Mouse (Mus musculus) myocyte (in vitro differentiated cells): ENCODE data around the gene Ccdc171. TPM values are rescaled to one million over a fixed set of nuclear protein-coding genes. Genes with fewer than 3 reads are reported as not detected.

Experiments
- H3K27me3 ChIP-seq: one replicate; pipeline ENCODE4 v1.6.1; 2011; ENCODE audit not compliant: control insufficient read depth, insufficient read depth, insufficient read length
- H3K36me3 ChIP-seq: one replicate; pipeline ENCODE4 v1.6.1; 2011; ENCODE audit not compliant: control insufficient read depth, insufficient read depth
- H3K4me2 ChIP-seq: one replicate; pipeline ENCODE4 v1.6.1; 2011; ENCODE audit warnings: low read depth, control low read depth
- H3K4me3 ChIP-seq: one replicate; pipeline ENCODE4 v1.5.1; 2011; ENCODE audit warnings: mild to moderate bottlenecking, control low read depth, moderate library complexity
- H3K79me2 ChIP-seq: one replicate; pipeline ENCODE4 v1.6.1; 2011; ENCODE audit not compliant: control insufficient read depth, insufficient read depth
- H3ac ChIP-seq: one replicate; pipeline ENCODE4 v1.6.1; 2011; ENCODE audit not compliant: control insufficient read depth, insufficient read length
- CEBPB ChIP-seq: IDR thresholded peaks from 2 replicates; pipeline ENCODE4 v1.6.1; 2011; ENCODE audit warnings: mild to moderate bottlenecking, moderate library complexity; ENCODE audit not compliant: poor library complexity, insufficient read depth, severe bottlenecking
- E2F4 ChIP-seq: IDR thresholded peaks from one replicate; pipeline ENCODE4 v1.6.1; 2011; ENCODE audit warnings: mild to moderate bottlenecking, control low read depth, moderate library complexity; ENCODE audit not compliant: insufficient read depth
- MAX ChIP-seq: IDR thresholded peaks from one replicate; pipeline ENCODE4 v1.6.1; 2011; ENCODE audit warnings: low read depth, mild to moderate bottlenecking, control low read depth
- MYOD1 ChIP-seq, 3 experiments: IDR thresholded peaks; one replicate each; pipeline ENCODE4 v1.6.1; 2011; ENCODE audit warnings: control low read depth in 2 of 3, low read depth in 2 of 3, mild to moderate bottlenecking in 2 of 3, moderate library complexity in 1 of 3; ENCODE audit not compliant: insufficient read length in 2 of 3, control insufficient read depth in 1 of 3
- MYOG ChIP-seq, 3 experiments: IDR thresholded peaks; one replicate each; pipeline ENCODE4 v1.6.1; 2011; ENCODE audit warnings: control low read depth in 2 of 3, low read depth in 2 of 3, mild to moderate bottlenecking in 2 of 3; ENCODE audit not compliant: insufficient read length in 2 of 3, control insufficient read depth in 1 of 3, insufficient read depth in 1 of 3
- POLR2A ChIP-seq: IDR thresholded peaks from one replicate; pipeline ENCODE4 v1.6.1; 2011; ENCODE audit warnings: low read depth, mild to moderate bottlenecking, control low read depth, moderate library complexity; ENCODE audit not compliant: insufficient read length
- POLR2AphosphoS2 ChIP-seq: IDR thresholded peaks from one replicate; pipeline ENCODE4 v1.6.1; 2011; ENCODE audit warnings: low read depth, control low read depth; ENCODE audit not compliant: insufficient read length
- REST ChIP-seq: IDR thresholded peaks from one replicate; pipeline ENCODE4 v1.6.1; 2011; ENCODE audit warnings: mild to moderate bottlenecking, control low read depth, moderate library complexity; ENCODE audit not compliant: insufficient read depth, insufficient read length
- SRF ChIP-seq: IDR thresholded peaks from one replicate; pipeline ENCODE4 v1.6.1; 2011; ENCODE audit warnings: low read depth; ENCODE audit not compliant: control insufficient read depth, insufficient read length
- TCF12 ChIP-seq: IDR thresholded peaks from one replicate; pipeline ENCODE4 v1.6.1; 2011; ENCODE audit warnings: mild to moderate bottlenecking, control low read depth; ENCODE audit not compliant: poor library complexity, insufficient read depth, severe bottlenecking
- TCF3 ChIP-seq: IDR thresholded peaks from one replicate; pipeline ENCODE4 v1.6.1; 2011; ENCODE audit warnings: low read depth, control low read depth; ENCODE audit not compliant: insufficient read length
- USF1 ChIP-seq: IDR thresholded peaks from one replicate; pipeline ENCODE4 v1.6.1; 2011; ENCODE audit warnings: low read depth, mild to moderate bottlenecking, control low read depth, moderate library complexity
- polyA plus RNA-seq: library from polyadenylated mRNA; unstranded; fragments of >200 nt; fragmentation: generic; extraction: Trizol; gene quantifications from one replicate; pipeline ENCODE4 v1.2.1, GENCODE M21; 2012; ENCODE audit warnings: missing spikeins

Gene Ccdc171
- polyA plus RNA-seq, 1 experiment, result 0.26 TPM

DNA sequence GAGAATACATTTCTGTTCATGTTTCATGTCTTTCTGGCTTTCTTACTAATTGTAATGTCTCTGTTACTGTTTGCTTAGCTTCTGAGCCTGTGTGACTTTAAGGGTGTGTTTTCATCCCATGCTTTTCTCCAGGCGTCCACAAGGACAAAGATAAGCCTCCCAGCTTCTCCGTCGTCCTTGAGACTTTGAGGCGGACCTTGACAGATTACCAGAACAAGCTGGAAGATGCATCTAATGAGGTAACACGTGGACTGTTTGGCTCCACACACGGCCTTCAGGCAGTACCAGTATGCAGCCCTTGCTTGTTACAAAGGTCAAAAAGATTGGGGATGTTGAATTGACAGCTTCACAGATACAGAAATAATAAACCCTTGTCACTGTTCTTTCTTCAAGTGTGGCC, 130.1 kb downstream of the Ccdc171 start:
- H3ac ChIP-seq, result no peak overlapping the region
- no peaks in the 10 kb centered on the region for H3K79me2 ChIP-seq
- no peak overlapping the region for H3K4me2 ChIP-seq
- H3K27me3 ChIP-seq, result no peaks in the 10 kb centered on the region
- no peak for TF ChIP-seq POLR2AphosphoS2
- TF ChIP-seq MAX, result no peak
- TF ChIP-seq MYOD1 (IDR thresholded peaks at IDR 0.05; ENCODE audit: control insufficient read depth in 1 of 3, insufficient read length in 2 of 3, low read depth in 2 of 3), result no peak
- no peak for TF ChIP-seq CEBPB
- no peak for TF ChIP-seq SRF
- TF ChIP-seq REST, result no peak
- no peak for TF ChIP-seq POLR2A
- TF ChIP-seq TCF12, result no peak
- TF ChIP-seq E2F4, result no peak
- H3K4me3 ChIP-seq, result no peak overlapping the region
- H3K36me3 ChIP-seq, result no peaks in the 10 kb centered on the region

DNA sequence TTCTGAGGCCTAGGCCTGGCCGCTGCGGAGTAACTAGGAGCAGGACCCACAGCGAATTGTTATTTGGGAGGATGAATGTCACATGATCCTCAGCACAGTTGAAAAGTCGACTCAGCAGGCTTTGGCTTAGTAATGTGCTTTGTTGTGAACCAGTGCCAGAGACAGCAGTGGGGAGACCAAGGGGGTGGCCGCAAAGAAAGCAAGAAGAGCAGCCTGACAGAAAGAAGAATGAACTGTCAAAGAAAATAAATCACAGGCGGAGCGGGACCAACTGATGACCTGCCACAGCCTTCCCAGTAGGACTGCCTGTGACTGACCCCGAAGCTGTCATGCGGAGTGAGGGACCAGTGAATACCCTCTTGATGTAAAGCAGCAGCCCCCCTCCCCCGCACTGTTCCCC, 131.2 kb downstream of the Ccdc171 start:
- no peak overlapping the region for H3K4me2 ChIP-seq
- H3K27me3 ChIP-seq, result no peaks in the 10 kb centered on the region
- H3ac ChIP-seq, result no peak overlapping the region
- TF ChIP-seq CEBPB (no peak), MYOD1 (IDR thresholded peaks at IDR 0.05; ENCODE audit: control insufficient read depth in 1 of 3, insufficient read length in 2 of 3, low read depth in 2 of 3) (no peak), TCF3 (no peak), REST (no peak), POLR2AphosphoS2 (no peak), POLR2A (no peak), USF1 (no peak), MAX (no peak), E2F4 (no peak), SRF (no peak), TCF12 (no peak), MYOG (IDR thresholded peaks at IDR 0.05; ENCODE audit: control insufficient read depth in 1 of 3, insufficient read depth in 1 of 3, insufficient read length in 2 of 3, low read depth in 2 of 3) (no peak)
- no peak overlapping the region for H3K4me3 ChIP-seq
- no peaks in the 10 kb centered on the region for H3K36me3 ChIP-seq
- no peaks in the 10 kb centered on the region for H3K79me2 ChIP-seq

DNA sequence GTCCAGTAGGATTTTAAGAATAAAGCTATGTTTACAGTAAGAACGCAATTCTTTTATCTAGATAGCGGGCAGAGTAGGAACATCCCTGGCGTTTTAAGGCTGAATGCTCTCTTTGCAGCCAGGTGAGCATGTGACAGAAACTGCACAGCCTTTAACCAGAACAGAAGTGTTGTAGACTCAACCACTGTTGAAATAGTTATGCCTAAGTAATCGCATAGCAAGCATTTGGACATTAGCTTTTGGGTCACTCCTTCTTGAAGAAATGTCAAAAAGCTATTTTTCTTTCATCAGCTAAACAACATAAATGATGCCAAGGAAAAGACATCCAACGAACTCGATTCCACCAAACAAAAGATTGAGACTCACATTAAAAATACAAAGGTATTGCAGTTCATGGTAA, 131.7 kb downstream of the Ccdc171 start:
- Histone ChIP-seq H3K4me2 (no peak overlapping the region), H3K36me3 (no peaks in the 10 kb centered on the region), H3ac (no peak overlapping the region), H3K4me3 (no peak overlapping the region), H3K79me2 (no peaks in the 10 kb centered on the region), H3K27me3 (no peaks in the 10 kb centered on the region)
- TF ChIP-seq CEBPB, result no peak
- TF ChIP-seq TCF3, result no peak
- TF ChIP-seq SRF, result no peak
- no peak for TF ChIP-seq MYOD1 (IDR thresholded peaks at IDR 0.05; ENCODE audit: control insufficient read depth in 1 of 3, insufficient read length in 2 of 3, low read depth in 2 of 3)
- TF ChIP-seq TCF12, result no peak
- no peak for TF ChIP-seq POLR2A
- TF ChIP-seq MAX, result no peak
- no peak for TF ChIP-seq USF1
- no peak for TF ChIP-seq E2F4
- TF ChIP-seq POLR2AphosphoS2, result no peak
- no peak for TF ChIP-seq MYOG (IDR thresholded peaks at IDR 0.05; ENCODE audit: control insufficient read depth in 1 of 3, insufficient read depth in 1 of 3, insufficient read length in 2 of 3, low read depth in 2 of 3)
- TF ChIP-seq REST, result no peak

DNA sequence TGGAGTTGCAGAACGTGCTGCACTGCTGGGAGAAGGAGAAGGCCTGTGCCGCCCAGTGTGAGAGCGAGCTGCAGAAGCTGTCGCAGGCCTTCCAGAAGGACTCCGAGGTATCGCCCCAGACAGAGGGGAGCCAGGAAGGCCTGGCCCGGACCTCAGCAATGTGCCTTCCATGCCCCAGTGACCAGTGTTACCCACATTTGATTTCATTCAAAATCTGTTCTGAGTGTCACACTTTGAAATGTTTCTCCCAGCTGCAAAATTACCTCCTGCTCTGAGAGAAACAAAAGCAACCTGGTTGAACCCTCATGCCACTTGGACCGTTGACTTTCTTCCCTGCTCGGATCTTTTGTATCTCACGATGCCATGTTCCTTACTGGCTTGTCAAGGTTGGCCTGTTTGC, 133.1 kb downstream of the Ccdc171 start:
- H3K4me2 ChIP-seq, result no peak overlapping the region
- no peaks in the 10 kb centered on the region for H3K36me3 ChIP-seq
- no peaks in the 10 kb centered on the region for H3K27me3 ChIP-seq
- no peaks in the 10 kb centered on the region for H3K79me2 ChIP-seq
- H3K4me3 ChIP-seq, result no peak overlapping the region
- TF ChIP-seq E2F4, result no peak
- TF ChIP-seq USF1, result no peak
- no peak for TF ChIP-seq SRF
- H3ac ChIP-seq, result no peak overlapping the region

DNA sequence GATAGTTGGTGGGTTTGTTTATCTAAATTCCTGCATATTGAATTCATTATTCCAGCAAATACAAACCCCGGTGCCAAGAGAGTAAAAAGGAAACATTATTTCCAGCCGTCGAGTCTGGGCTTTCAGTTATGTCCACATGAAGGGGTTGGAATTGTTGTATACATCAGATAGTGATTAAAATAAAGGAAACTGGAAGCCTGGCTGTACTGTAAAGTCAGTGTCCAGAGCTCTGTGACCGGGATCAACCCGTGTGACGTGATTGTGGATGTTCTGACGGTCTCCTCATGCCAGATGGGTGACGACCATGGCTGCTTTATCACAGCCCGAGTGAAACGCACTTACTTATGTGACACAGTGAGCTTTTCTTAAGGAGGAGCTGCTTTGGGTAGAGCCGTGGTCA, 134.1 kb downstream of the Ccdc171 start:
- Histone ChIP-seq H3K4me3 (no peak overlapping the region), H3K4me2 (no peak overlapping the region), H3K27me3 (no peaks in the 10 kb centered on the region), H3K36me3 (no peaks in the 10 kb centered on the region), H3K79me2 (no peaks in the 10 kb centered on the region), H3ac (no peak overlapping the region)
- TF ChIP-seq POLR2A (no peak), MAX (no peak), REST (no peak), USF1 (no peak), MYOD1 (IDR thresholded peaks at IDR 0.05; ENCODE audit: control insufficient read depth in 1 of 3, insufficient read length in 2 of 3, low read depth in 2 of 3) (no peak), POLR2AphosphoS2 (no peak), MYOG (IDR thresholded peaks at IDR 0.05; ENCODE audit: control insufficient read depth in 1 of 3, insufficient read depth in 1 of 3, insufficient read length in 2 of 3, low read depth in 2 of 3) (no peak), TCF12 (no peak), CEBPB (no peak), SRF (no peak), E2F4 (no peak), TCF3 (no peak)
